Mouse (Mus musculus) hindbrain, embryonic 12.5 days (tissue): Measurements from ENCODE around the gene Thumpd3. TPM values are rescaled to one million over a fixed set of nuclear protein-coding genes. Genes with fewer than 3 reads are reported as not detected.

ENCODE experiments used
- ATAC-seq: fragments of 200-750 bp; cut with Nextera tagmentation; 2 replicates; pipeline ENCODE4 v1.8.0; 2017; ENCODE audit warnings: moderate TSS enrichment; ENCODE audit not compliant: low FRiP score
- H3K27ac ChIP-seq: fragments of 300-500 bp; sonication (generic); 2 replicates; pipeline ENCODE4 v1.5.1; 2016; ENCODE audit warnings: mild to moderate bottlenecking
- H3K27me3 ChIP-seq: fragments of 300-500 bp; sonication (generic); 2 replicates; pipeline ENCODE4 v1.6.1; 2016; ENCODE audit warnings: mild to moderate bottlenecking
- H3K36me3 ChIP-seq: fragments of 300-500 bp; sonication (generic); 2 replicates; pipeline ENCODE4 v1.6.1; 2016; ENCODE audit warnings: mild to moderate bottlenecking
- H3K4me1 ChIP-seq: fragments of 300-500 bp; sonication (generic); 2 replicates; pipeline ENCODE4 v1.6.1; 2016
- H3K4me2 ChIP-seq: fragments of 300-500 bp; sonication (generic); replicated peaks from 2 replicates; pipeline ENCODE4 v1.6.1; 2016; ENCODE audit warnings: mild to moderate bottlenecking
- H3K4me3 ChIP-seq: fragments of 300-500 bp; sonication (generic); 2 replicates; pipeline ENCODE4 v1.5.1; 2016; ENCODE audit warnings: mild to moderate bottlenecking
- H3K9ac ChIP-seq: fragments of 300-500 bp; sonication (generic); 2 replicates; pipeline ENCODE4 v1.6.1; 2016; ENCODE audit warnings: mild to moderate bottlenecking, moderate library complexity
- H3K9me3 ChIP-seq: fragments of 300-500 bp; sonication (generic); replicated peaks from 2 replicates; pipeline ENCODE4 v1.6.1; 2016; ENCODE audit warnings: mild to moderate bottlenecking
- WGBS: fragments of 180-500 bp; shearing (Covaris S2); methylation state at CpG from one replicate; pipeline ENCODE4 v1.1.7; 2016; 5-methylcytosine and 5-hydroxymethylcytosine counted together
- polyA plus RNA-seq: library from polyadenylated mRNA; unstranded; fragments of >200 nt; fragmentation: Nextera tagmentation; extraction: Ambion mirVana; gene quantifications from 2 replicates; pipeline ENCODE4 v1.2.1, GENCODE M21; 2016

Gene Thumpd3
- polyA plus RNA-seq, result 56.6 and 63.3 TPM in 2 replicates

DNA sequence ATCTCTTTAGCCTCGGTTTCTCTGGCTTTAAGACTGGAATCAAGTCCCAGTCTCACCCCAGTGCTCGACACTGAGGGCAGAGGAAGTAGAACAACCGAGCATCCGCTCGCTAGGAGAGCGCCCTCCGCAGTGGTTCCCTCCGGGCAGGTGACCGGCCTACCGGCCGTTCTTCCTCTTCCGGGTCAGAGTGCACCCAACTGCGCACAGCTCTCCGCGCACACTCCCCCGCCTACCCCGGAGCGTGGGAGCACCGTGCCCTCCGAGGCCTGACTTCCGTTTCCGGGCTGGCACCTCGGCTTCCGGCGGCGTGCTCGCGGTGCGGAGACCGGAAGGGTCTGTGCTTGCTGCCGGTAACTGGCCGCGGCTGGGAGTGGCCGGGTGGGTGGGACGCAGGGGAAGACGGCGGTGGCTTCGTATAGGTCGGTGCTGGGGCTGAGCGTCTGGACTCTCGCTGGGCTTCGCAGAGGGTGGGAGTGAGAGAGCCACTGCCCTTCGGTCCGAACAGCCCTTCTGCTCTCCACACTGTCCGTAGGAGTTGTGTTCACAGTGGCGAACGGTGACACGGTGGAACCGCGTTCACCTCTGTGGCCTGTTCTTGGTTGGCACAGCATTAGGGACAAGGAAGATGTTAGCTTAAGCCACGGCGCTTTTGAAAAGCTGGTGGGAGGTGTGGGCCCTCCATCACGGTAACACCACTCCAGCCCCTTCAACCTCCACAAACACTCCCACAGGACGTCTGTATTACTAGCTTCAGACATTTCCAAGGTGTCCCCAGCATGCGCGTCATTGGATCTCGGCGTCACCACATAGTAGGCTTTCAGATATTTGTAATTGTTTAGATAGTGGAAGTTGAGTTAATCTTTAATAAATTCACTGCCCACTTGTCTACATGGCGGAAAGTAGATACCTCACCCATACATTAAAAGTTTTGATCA lies at the start of gene Thumpd3:
Gene Thumpd3, plus strand, starts transcription at position 185 of the 935 bp plus-strand sequence.
- Histone ChIP-seq H3K27me3 (no peaks in the 10 kb centered on the region), H3K36me3 (peaks cover 15% of the 10 kb centered on the region), H3K9ac (peak within 1 kb of the TSS; percentile 85), H3K27ac (peak within 1 kb of the TSS; percentile 89), H3K4me1 (peaks cover 17% of the 10 kb centered on the region), H3K4me3 (peak within 1 kb of the TSS; percentile 69), H3K9me3 (no peaks in the 10 kb centered on the region), H3K4me2 (peak within 1 kb of the TSS; percentile 96)
- WGBS, result under 1% methylated on average over 59 of the region's 59 CpGs
- peak; percentile 100 for ATAC-seq

DNA sequence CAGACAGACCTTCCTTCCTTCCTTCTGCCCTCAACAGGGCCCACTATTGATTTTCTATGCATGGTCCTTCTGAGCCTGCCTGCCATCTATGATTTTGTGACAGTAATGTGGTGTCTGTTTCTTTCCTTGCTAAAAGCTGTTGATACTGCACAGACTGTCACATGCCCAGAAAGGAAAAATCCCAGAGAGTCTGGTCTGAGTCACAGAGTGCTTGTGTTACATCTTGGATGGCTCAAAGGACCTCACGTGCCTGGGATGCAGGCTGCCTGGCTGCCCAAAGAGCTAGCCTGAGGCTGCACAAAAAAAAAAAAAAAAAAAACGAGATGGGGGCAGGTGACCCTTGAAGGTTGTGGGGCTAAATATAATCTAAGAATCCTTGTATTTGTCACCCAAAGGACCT lies 46.8 kb upstream of the Thumpd3 start:
- H3K9ac ChIP-seq, result no peak overlapping the region
- no peaks in the 10 kb centered on the region for H3K36me3 ChIP-seq
- no peak for ATAC-seq
- no peaks in the 10 kb centered on the region for H3K9me3 ChIP-seq
- H3K4me1 ChIP-seq, result peaks cover 5% of the 10 kb centered on the region; the same call in 1 of the 2 replicates
- no peak overlapping the region for H3K27ac ChIP-seq
- no peaks in the 10 kb centered on the region for H3K27me3 ChIP-seq
- H3K4me2 ChIP-seq, result no peak overlapping the region
- H3K4me3 ChIP-seq, result no peak overlapping the region
- 62% methylated on average over 2 of the region's 2 CpGs for WGBS

DNA sequence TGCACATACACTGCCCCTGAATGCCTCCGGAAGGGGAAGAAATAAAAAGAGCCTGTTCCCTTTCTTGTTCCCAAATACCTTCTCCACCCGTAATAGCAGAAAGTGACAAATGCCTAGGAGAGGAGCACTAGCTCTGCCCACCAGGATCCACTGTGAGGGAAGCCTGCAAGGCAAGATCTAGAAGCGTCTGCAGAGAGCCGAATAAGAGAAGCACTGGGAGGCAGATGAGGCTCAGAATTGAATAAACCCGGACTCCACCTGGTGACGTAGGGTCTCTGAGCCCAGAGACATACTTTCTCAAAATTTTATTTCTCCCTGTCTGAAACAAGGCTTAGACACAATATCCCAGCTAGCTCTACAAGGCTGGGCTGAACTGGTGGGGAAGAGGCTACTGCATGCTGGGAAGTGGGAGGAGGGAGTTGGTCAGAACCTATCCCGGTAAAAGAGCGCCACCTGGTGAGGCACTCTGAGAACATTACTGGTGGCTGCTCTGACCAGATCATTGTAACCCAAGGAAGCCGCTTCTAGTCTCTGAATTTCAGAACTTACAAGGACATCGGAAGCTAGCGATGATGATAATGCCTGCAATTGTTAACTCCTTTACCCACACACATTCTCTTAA lies 45.2 kb upstream of the Thumpd3 start:
- Histone ChIP-seq H3K4me2 (no peak overlapping the region), H3K9me3 (no peaks in the 10 kb centered on the region), H3K27ac (no peak overlapping the region), H3K27me3 (no peaks in the 10 kb centered on the region), H3K4me1 (peaks cover 5% of the 10 kb centered on the region; the same call in 1 of the 2 replicates), H3K9ac (0 out of 2 replicates have a peak overlapping the region, but pooled peaks have one; percentile 2), H3K36me3 (no peaks in the 10 kb centered on the region), H3K4me3 (no peak overlapping the region)
- 31% methylated on average over 11 of the region's 11 CpGs for WGBS
- peak; percentile 90 for ATAC-seq

DNA sequence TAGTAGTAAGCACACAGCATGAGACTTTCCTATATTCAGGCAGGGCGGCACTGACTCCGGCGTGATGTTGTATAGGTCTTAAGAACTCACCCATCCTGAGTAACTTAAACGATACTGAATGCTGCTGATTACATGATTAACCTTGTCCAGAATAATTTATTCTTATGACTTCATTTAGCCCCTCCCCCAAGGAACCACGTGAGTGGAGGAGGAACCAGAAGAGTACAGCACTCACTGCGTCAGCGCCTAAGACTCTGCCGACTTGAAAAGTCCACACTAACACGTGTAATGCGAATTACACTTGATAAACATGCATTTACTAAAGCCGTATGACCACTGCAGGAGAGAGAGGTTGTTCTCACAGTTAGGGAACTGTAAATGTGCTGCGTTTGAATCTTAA lies 44.3 kb upstream of the Thumpd3 start:
- no peaks in the 10 kb centered on the region for H3K9me3 ChIP-seq
- H3K36me3 ChIP-seq, result no peaks in the 10 kb centered on the region
- no peak overlapping the region for H3K27ac ChIP-seq
- no peaks in the 10 kb centered on the region for H3K27me3 ChIP-seq
- no peak overlapping the region for H3K9ac ChIP-seq
- 76% methylated on average over 12 of the region's 12 CpGs for WGBS
- no peak overlapping the region for H3K4me2 ChIP-seq
- no peak for ATAC-seq
- no peak overlapping the region for H3K4me3 ChIP-seq
- peaks cover 5% of the 10 kb centered on the region; the same call in 1 of the 2 replicates for H3K4me1 ChIP-seq

DNA sequence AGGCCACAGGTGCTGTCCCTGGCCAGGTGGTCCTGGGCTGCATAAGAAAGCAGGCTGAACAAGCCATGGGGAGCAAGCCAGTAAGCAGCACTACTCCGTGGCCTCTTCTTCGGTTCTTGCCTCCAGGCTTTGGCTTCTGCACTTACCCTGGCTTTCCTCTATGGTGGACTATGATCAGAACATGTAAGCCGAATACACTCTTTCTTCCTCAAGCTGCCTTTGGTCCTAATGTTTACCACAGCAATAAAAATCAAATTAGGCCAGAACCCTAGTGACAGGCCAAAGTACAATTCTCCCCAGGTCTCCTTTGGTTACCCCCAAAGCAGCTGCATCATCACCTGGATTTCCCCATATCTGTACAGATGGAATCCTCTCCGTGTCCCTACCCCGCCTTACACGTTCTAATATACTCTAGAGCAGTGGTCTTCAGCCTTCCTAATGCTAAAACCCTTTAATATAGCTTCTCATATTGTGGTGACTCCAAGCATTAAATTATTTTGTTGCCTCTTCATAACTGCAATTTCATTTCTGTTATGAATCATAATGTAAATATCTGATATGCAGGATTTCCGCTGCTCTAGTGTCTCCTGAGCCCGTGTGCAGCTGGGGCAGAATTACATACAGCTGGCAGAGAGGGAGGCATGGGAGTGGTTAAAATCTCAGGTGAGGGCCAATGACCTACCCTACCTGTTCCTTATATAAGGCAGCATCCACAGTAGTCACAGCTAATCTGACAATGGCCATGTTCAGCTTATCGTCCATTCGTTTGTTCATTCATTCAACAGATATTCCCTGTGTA lies 42.5 kb upstream of the Thumpd3 start:
- H3K36me3 ChIP-seq, result no peaks in the 10 kb centered on the region
- no peak overlapping the region for H3K4me3 ChIP-seq
- no peak for ATAC-seq
- peaks cover 5% of the 10 kb centered on the region; the same call in 1 of the 2 replicates for H3K4me1 ChIP-seq
- no peak overlapping the region for H3K9ac ChIP-seq
- no peak overlapping the region for H3K27ac ChIP-seq
- 94% methylated on average over 10 of the region's 10 CpGs for WGBS
- no peaks in the 10 kb centered on the region for H3K9me3 ChIP-seq
- no peak overlapping the region for H3K4me2 ChIP-seq
- no peaks in the 10 kb centered on the region for H3K27me3 ChIP-seq

DNA sequence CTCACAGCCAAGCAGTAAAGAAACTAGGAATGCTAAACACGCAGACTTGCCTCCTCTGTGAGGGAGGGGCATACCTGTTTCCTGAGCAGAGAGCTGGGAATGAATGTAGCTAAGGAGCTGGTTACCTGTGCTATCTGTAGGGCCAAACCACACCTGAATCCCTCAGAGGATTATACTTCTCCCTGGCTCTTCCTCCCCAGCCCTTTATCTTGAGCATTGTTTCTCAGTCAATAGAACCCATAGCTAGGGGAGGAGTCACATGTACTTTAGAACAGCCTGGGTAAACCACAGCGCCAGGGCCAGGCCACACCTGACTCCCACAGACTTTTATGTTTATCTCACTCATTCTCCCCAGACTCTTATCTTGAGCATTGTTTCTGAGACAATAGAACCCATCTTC lies 39.2 kb upstream of the Thumpd3 start:
- H3K4me3 ChIP-seq, result no peak overlapping the region
- 62% methylated on average over 2 of the region's 2 CpGs for WGBS
- no peaks in the 10 kb centered on the region for H3K27me3 ChIP-seq
- H3K4me2 ChIP-seq, result no peak overlapping the region
- no peak for ATAC-seq
- H3K9me3 ChIP-seq, result no peaks in the 10 kb centered on the region
- no peak overlapping the region for H3K9ac ChIP-seq
- H3K36me3 ChIP-seq, result no peaks in the 10 kb centered on the region
- H3K27ac ChIP-seq, result no peak overlapping the region
- H3K4me1 ChIP-seq, result peaks cover 7% of the 10 kb centered on the region

DNA sequence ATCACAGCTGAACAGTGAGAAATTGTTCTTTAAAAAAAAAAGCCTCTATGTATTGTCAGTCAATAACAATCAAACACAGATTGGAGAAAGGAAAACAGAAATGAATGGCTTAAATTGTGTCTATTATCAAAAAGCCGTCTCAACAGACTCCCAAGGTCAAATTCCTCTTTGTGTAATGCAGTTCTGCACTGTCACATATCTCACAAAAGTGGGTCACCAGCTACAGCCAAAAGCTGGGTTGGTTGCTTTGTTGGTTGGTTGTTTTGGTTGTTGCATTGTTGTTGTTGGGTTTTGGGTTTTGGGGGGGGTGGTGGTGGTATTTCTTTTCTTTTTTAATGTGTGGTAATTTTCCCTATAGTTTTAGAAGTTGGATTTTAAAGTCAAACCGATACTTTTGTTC lies 34.1 kb upstream of the Thumpd3 start:
- H3K9me3 ChIP-seq, result no peaks in the 10 kb centered on the region
- ATAC-seq, result no peak
- no peak overlapping the region for H3K9ac ChIP-seq
- H3K27ac ChIP-seq, result peak overlapping the region; percentile 85
- no peak overlapping the region for H3K4me2 ChIP-seq
- H3K36me3 ChIP-seq, result no peaks in the 10 kb centered on the region
- no peak overlapping the region for H3K4me3 ChIP-seq
- H3K4me1 ChIP-seq, result peaks cover 22% of the 10 kb centered on the region
- WGBS, result 40% methylated on average over 2 of the region's 2 CpGs
- no peaks in the 10 kb centered on the region for H3K27me3 ChIP-seq

DNA sequence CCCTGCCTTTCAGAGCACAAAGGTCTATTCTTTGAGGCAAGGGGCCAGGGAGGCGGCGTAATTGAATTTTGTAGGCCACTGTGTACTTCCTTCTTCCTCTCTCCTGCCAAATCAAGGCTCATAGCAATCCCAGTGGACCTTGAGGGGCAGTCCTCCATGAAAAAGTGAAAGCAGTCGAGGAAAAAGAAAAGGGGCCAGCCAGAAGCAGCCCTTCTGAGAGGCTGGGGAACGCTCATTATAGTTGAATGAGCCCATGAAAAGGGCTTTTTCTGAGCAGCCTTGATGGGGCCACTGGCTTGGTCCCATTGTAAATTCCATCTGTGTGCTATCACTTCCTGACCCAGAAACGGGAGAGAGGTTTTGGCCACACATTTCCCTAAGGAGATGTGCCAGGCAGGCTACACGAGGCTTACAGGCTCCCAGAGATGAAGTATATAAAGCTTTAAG lies 33.5 kb upstream of the Thumpd3 start:
- H3K4me3 ChIP-seq, result no peak overlapping the region
- no peaks in the 10 kb centered on the region for H3K27me3 ChIP-seq
- H3K36me3 ChIP-seq, result no peaks in the 10 kb centered on the region
- H3K4me1 ChIP-seq, result peaks cover 26% of the 10 kb centered on the region
- H3K27ac ChIP-seq, result peak overlapping the region; percentile 85
- 3% methylated on average over 6 of the region's 6 CpGs for WGBS
- no peak overlapping the region for H3K9ac ChIP-seq
- H3K4me2 ChIP-seq, result 0 out of 2 replicates have a peak overlapping the region, but pooled peaks have one; percentile 3
- H3K9me3 ChIP-seq, result no peaks in the 10 kb centered on the region
- peak; percentile 86 for ATAC-seq

DNA sequence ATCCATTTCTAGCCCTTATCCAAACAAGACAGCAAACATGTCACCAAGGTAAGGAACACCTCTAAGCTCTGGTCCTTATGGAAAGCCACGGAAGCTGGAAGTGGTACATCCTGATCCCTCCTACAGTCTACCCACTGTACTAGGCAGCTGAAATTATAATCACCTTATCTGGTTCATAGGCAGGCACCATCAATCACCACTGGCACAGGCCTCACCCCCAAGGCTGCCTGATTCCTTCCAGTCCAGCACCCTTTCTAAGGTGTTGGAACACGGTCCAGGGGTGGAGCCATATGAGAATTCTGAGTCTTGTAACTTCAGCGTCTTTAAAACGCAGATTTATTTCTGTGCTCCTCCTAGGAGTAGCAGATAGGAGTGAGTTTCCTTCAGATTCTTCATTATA lies 32.5 kb upstream of the Thumpd3 start:
- ATAC-seq, result peak; percentile 39; the same call in 1 of the 2 replicates
- H3K9me3 ChIP-seq, result no peaks in the 10 kb centered on the region
- H3K27ac ChIP-seq, result peak overlapping the region; percentile 85
- WGBS, result 77% methylated on average over 4 of the region's 4 CpGs
- peaks cover 34% of the 10 kb centered on the region for H3K4me1 ChIP-seq
- H3K4me2 ChIP-seq, result no peak overlapping the region
- H3K27me3 ChIP-seq, result no peaks in the 10 kb centered on the region
- no peaks in the 10 kb centered on the region for H3K36me3 ChIP-seq
- no peak overlapping the region for H3K9ac ChIP-seq
- H3K4me3 ChIP-seq, result no peak overlapping the region

DNA sequence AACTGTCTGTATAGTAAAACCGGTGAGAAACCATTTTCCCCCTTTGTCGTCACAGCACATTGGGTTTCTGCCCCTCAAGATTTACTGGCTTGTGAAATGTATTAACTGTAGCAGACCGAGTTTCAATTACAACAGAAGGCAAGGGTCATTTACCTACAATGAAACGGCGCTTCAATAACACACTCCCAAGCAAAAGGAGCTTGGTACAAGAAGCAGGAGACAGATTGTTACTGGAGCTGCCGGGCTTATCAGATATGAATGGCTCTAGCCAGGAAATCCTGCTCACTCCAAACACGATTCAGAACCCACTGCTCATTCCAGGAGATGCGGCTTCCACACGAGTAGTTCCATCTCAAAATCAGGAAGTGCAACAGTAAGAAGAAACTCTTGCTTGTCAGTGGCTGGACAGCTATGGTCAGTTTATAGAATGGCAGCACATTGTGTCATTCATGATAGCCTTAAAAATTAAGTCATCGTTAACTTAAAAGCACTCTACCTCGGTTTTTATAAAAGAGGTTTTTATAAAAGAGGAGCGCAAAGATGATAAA lies 28.5 kb upstream of the Thumpd3 start:
- ATAC-seq, result no peak
- WGBS, result 56% methylated on average over 12 of the region's 12 CpGs
- Histone ChIP-seq H3K4me2 (no peak overlapping the region), H3K4me3 (no peak overlapping the region), H3K27me3 (no peaks in the 10 kb centered on the region), H3K36me3 (no peaks in the 10 kb centered on the region), H3K9ac (no peak overlapping the region), H3K27ac (peak overlapping the region; percentile 9; the same call in 1 of the 2 replicates), H3K9me3 (no peaks in the 10 kb centered on the region), H3K4me1 (peaks cover 23% of the 10 kb centered on the region)

DNA sequence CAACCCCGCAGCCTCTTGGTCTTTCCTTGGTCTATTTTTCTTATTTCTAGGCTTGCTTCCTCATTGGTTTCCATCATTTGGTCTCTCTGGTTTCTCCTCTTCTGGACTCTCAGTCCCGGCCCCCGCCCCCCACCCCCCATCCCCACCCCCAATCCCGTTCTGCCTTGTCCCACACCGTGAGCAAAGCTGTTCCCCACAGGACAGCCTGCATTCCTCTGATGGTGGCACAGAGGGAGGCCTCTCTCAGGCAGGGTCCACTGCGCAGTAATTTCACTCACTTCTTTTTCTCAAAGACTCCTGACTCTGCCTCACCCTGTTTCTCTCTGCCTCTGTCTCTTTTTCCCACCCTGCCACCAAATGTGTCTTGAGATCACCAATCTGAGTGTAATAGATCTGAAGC lies 27.9 kb upstream of the Thumpd3 start:
- no peak overlapping the region for H3K9ac ChIP-seq
- H3K36me3 ChIP-seq, result no peaks in the 10 kb centered on the region
- H3K27me3 ChIP-seq, result no peaks in the 10 kb centered on the region
- no peak overlapping the region for H3K4me3 ChIP-seq
- 0 out of 2 replicates have a peak overlapping the region, but pooled peaks have one; percentile 9 for H3K27ac ChIP-seq
- no peak overlapping the region for H3K4me2 ChIP-seq
- H3K4me1 ChIP-seq, result peaks cover 18% of the 10 kb centered on the region
- 36% methylated on average over 6 of the region's 6 CpGs for WGBS
- no peaks in the 10 kb centered on the region for H3K9me3 ChIP-seq
- ATAC-seq, result no peak
